Mouse (Mus musculus): ENCODE measurements around the gene Mpig6b.
A peak's percentile ranks its signal among the peaks of the same experiment; 100 is the strongest.

Gene Mpig6b

GRCm38 (mm10) chr17:35016376-35016775, 49.6 kb downstream of the Mpig6b start, which contains the start of gene Vwa7:
TSS of gene Vwa7 (plus strand) at chr17:35016579.
- DNase-seq, result peak; percentile 87

GRCm38 (mm10) chr17:35015296-35015695, 50.7 kb downstream of the Mpig6b start:
- DNase-seq, result peak; percentile 50

GRCm38 (mm10) chr17:35013221-35013620, 52.8 kb downstream of the Mpig6b start:
- DNase-seq, result no peak
